Mouse (Mus musculus): ENCODE results near the gene Gpr137. TPM values are rescaled to one million over a fixed set of nuclear protein-coding genes. Genes with fewer than 3 reads are reported as not detected.

The Gpr137 gene
- polyA plus RNA-seq, 1 experiment from 2014 or later: 18.2 TPM

GRCm38 (mm10) chr19:6969291-6969664 lies 27.0 kb upstream of the Gpr137 start:
- WGBS: under 1% methylated on average over 20 of the region's 20 CpGs
- no peak for ATAC-seq (replicated peaks; ENCODE audit: low FRiP score)
- peak overlapping the region; percentile 32; the same call in 1 of the 2 replicates for H3K27ac ChIP-seq (ENCODE audit: low read depth, low read length)

GRCm38 (mm10) chr19:6968491-6969271 lies 26.4 kb upstream of the Gpr137 start:
- H3K4me3 ChIP-seq (ENCODE audit: low read depth, low read length): peak overlapping the region; percentile 75
- WGBS: 9% methylated on average over 15 of the region's 15 CpGs
- peaks cover 12% of the 10 kb centered on the region; the same call in 1 of the 2 replicates for H3K36me3 ChIP-seq (ENCODE audit: control insufficient read depth, insufficient read depth, low read length)
- ATAC-seq (replicated peaks; ENCODE audit: low FRiP score): no peak
- H3K9ac ChIP-seq (ENCODE audit: low read depth, low read length): peak overlapping the region; percentile 76
- H3K27ac ChIP-seq (ENCODE audit: low read depth, low read length): no peak overlapping the region
- peaks cover 44% of the 10 kb centered on the region for H3K4me1 ChIP-seq (replicated peaks; ENCODE audit: control insufficient read depth, insufficient read depth, low read length)
- H3K27me3 ChIP-seq (replicated peaks; ENCODE audit: control insufficient read depth, insufficient read depth, low read length): no peaks in the 10 kb centered on the region
- DNase-seq (ENCODE audit: low spot score): no peak
- no peaks in the 10 kb centered on the region for H3K9me3 ChIP-seq (ENCODE audit: control insufficient read depth, low read length)
- H3K4me2 ChIP-seq: peak overlapping the region; percentile 92

More at GRCm38 (mm10) chr19:6969291-6969664, 27.0 kb upstream of the Gpr137 start:
- peak overlapping the region; percentile 75 for H3K4me3 ChIP-seq (ENCODE audit: low read depth, low read length)
- H3K27me3 ChIP-seq (replicated peaks; ENCODE audit: control insufficient read depth, insufficient read depth, low read length): no peaks in the 10 kb centered on the region
- peak overlapping the region; percentile 76 for H3K9ac ChIP-seq (ENCODE audit: low read depth, low read length)
- H3K4me2 ChIP-seq: peak overlapping the region; percentile 92
- H3K4me1 ChIP-seq (replicated peaks; ENCODE audit: control insufficient read depth, insufficient read depth, low read length): peaks cover 49% of the 10 kb centered on the region
- no peaks in the 10 kb centered on the region for H3K9me3 ChIP-seq (ENCODE audit: control insufficient read depth, low read length)
- no peak for DNase-seq (ENCODE audit: low spot score)
- H3K36me3 ChIP-seq (ENCODE audit: control insufficient read depth, insufficient read depth, low read length): peaks cover 9% of the 10 kb centered on the region; the same call in 1 of the 2 replicates

GRCm38 (mm10) chr19:6956461-6956860 lies 14.2 kb upstream of the Gpr137 start:
- H3K9me3 ChIP-seq (ENCODE audit: control insufficient read depth, low read length): no peaks in the 10 kb centered on the region
- no peak overlapping the region for H3K4me3 ChIP-seq (ENCODE audit: low read depth, low read length)
- H3K27ac ChIP-seq (ENCODE audit: low read depth, low read length): no peak overlapping the region
- no peak for DNase-seq (ENCODE audit: low spot score)
- H3K36me3 ChIP-seq (ENCODE audit: control insufficient read depth, insufficient read depth, low read length): peaks cover 36% of the 10 kb centered on the region
- no peak for ATAC-seq (replicated peaks; ENCODE audit: low FRiP score)
- peaks cover 13% of the 10 kb centered on the region for H3K4me1 ChIP-seq (replicated peaks; ENCODE audit: control insufficient read depth, insufficient read depth, low read length)
- no peak overlapping the region for H3K4me2 ChIP-seq
- H3K27me3 ChIP-seq (replicated peaks; ENCODE audit: control insufficient read depth, insufficient read depth, low read length): no peaks in the 10 kb centered on the region
- no peak overlapping the region for H3K9ac ChIP-seq (ENCODE audit: low read depth, low read length)
- WGBS: 82% methylated on average over 10 of the region's 10 CpGs

GRCm38 (mm10) chr19:6955424-6955823 lies 13.1 kb upstream of the Gpr137 start:
- H3K27ac ChIP-seq (ENCODE audit: low read depth, low read length): no peak overlapping the region
- no peak overlapping the region for H3K9ac ChIP-seq (ENCODE audit: low read depth, low read length)
- H3K27me3 ChIP-seq (replicated peaks; ENCODE audit: control insufficient read depth, insufficient read depth, low read length): no peaks in the 10 kb centered on the region
- 85% methylated on average over 7 of the region's 7 CpGs for WGBS
- H3K4me3 ChIP-seq (ENCODE audit: low read depth, low read length): no peak overlapping the region
- DNase-seq (ENCODE audit: low spot score): no peak
- no peak for ATAC-seq (replicated peaks; ENCODE audit: low FRiP score)
- no peak overlapping the region for H3K4me2 ChIP-seq
- peaks cover 14% of the 10 kb centered on the region for H3K4me1 ChIP-seq (replicated peaks; ENCODE audit: control insufficient read depth, insufficient read depth, low read length)
- no peaks in the 10 kb centered on the region for H3K9me3 ChIP-seq (ENCODE audit: control insufficient read depth, low read length)
- peaks cover 32% of the 10 kb centered on the region for H3K36me3 ChIP-seq (ENCODE audit: control insufficient read depth, insufficient read depth, low read length)

- no peak overlapping the region for H3K4me3 ChIP-seq (ENCODE audit: low read depth, low read length)
- no peak overlapping the region; the same call in 1 of the 2 replicates for H3K27ac ChIP-seq (ENCODE audit: low read depth, low read length)
- ATAC-seq (replicated peaks; ENCODE audit: low FRiP score) (no peak), DNase-seq (ENCODE audit: low spot score) (no peak)
- H3K9me3 ChIP-seq (ENCODE audit: control insufficient read depth, low read length): no peaks in the 10 kb centered on the region
- H3K4me2 ChIP-seq: no peak overlapping the region
- 72% methylated on average over 9 of the region's 9 CpGs for WGBS
- H3K36me3 ChIP-seq (ENCODE audit: control insufficient read depth, insufficient read depth, low read length): peaks cover 20% of the 10 kb centered on the region
- no peaks in the 10 kb centered on the region for H3K27me3 ChIP-seq (replicated peaks; ENCODE audit: control insufficient read depth, insufficient read depth, low read length)
- H3K9ac ChIP-seq (ENCODE audit: low read depth, low read length): no peak overlapping the region
- H3K4me1 ChIP-seq (replicated peaks; ENCODE audit: control insufficient read depth, insufficient read depth, low read length): peaks cover 27% of the 10 kb centered on the region
These were observed 11.8 kb upstream of the Gpr137 start for GRCm38 (mm10) chr19:6954046-6954445.

- ATAC-seq (replicated peaks; ENCODE audit: low FRiP score) (no peak), DNase-seq (ENCODE audit: low spot score) (no peak)
- Histone ChIP-seq H3K4me2 (peak overlapping the region; percentile 98), H3K4me3 (ENCODE audit: low read depth, low read length) (peak overlapping the region; percentile 64), H3K36me3 (ENCODE audit: control insufficient read depth, insufficient read depth, low read length) (peaks cover 16% of the 10 kb centered on the region), H3K27ac (ENCODE audit: low read depth, low read length) (peak overlapping the region; percentile 98), H3K9me3 (ENCODE audit: control insufficient read depth, low read length) (no peaks in the 10 kb centered on the region), H3K27me3 (replicated peaks; ENCODE audit: control insufficient read depth, insufficient read depth, low read length) (no peaks in the 10 kb centered on the region), H3K4me1 (replicated peaks; ENCODE audit: control insufficient read depth, insufficient read depth, low read length) (peaks cover 27% of the 10 kb centered on the region), H3K9ac (ENCODE audit: low read depth, low read length) (peak overlapping the region; percentile 89)
- WGBS: 4% methylated on average over 3 of the region's 3 CpGs
These were observed 10.4 kb upstream of the Gpr137 start for GRCm38 (mm10) chr19:6952712-6953037.

GRCm38 (mm10) chr19:6951994-6952711 lies 9.9 kb upstream of the Gpr137 start:
- peaks cover 15% of the 10 kb centered on the region for H3K36me3 ChIP-seq (ENCODE audit: control insufficient read depth, insufficient read depth, low read length)
- peak overlapping the region; percentile 98 for H3K4me2 ChIP-seq
- DNase-seq (ENCODE audit: low spot score) (peak; percentile 77), ATAC-seq (replicated peaks; ENCODE audit: low FRiP score) (peak; percentile 51)
- peak overlapping the region; percentile 98 for H3K27ac ChIP-seq (ENCODE audit: low read depth, low read length)
- H3K9ac ChIP-seq (ENCODE audit: low read depth, low read length): peak overlapping the region; percentile 89
- H3K27me3 ChIP-seq (replicated peaks; ENCODE audit: control insufficient read depth, insufficient read depth, low read length): no peaks in the 10 kb centered on the region
- H3K4me1 ChIP-seq (replicated peaks; ENCODE audit: control insufficient read depth, insufficient read depth, low read length): peaks cover 27% of the 10 kb centered on the region
- peak overlapping the region; percentile 64 for H3K4me3 ChIP-seq (ENCODE audit: low read depth, low read length)
- no peaks in the 10 kb centered on the region for H3K9me3 ChIP-seq (ENCODE audit: control insufficient read depth, low read length)
- 2% methylated on average over 31 of the region's 31 CpGs for WGBS

- H3K27ac ChIP-seq (ENCODE audit: low read depth, low read length): peak overlapping the region; percentile 98
- DNase-seq (ENCODE audit: low spot score) (peak; percentile 87), ATAC-seq (replicated peaks; ENCODE audit: low FRiP score) (peak; percentile 73)
- H3K36me3 ChIP-seq (ENCODE audit: control insufficient read depth, insufficient read depth, low read length): peaks cover 10% of the 10 kb centered on the region; the same call in 1 of the 2 replicates
- H3K4me2 ChIP-seq: peak overlapping the region; percentile 98
- H3K4me1 ChIP-seq (replicated peaks; ENCODE audit: control insufficient read depth, insufficient read depth, low read length): peaks cover 27% of the 10 kb centered on the region
- H3K9me3 ChIP-seq (ENCODE audit: control insufficient read depth, low read length): no peaks in the 10 kb centered on the region
- no peaks in the 10 kb centered on the region for H3K27me3 ChIP-seq (replicated peaks; ENCODE audit: control insufficient read depth, insufficient read depth, low read length)
- 0% methylated on average over 35 of the region's 35 CpGs for WGBS
- H3K4me3 ChIP-seq (ENCODE audit: low read depth, low read length): peak overlapping the region; percentile 64
- peak overlapping the region; percentile 89 for H3K9ac ChIP-seq (ENCODE audit: low read depth, low read length)
These were observed 9.2 kb upstream of the Gpr137 start for GRCm38 (mm10) chr19:6951381-6951968.
